Mouse (Mus musculus) liver (tissue): ENCODE measurements around the gene Hpd.

Experiments
- DNase-seq: peaks from one replicate; pipeline ENCODE4 v3.0.0-alpha.2; 2020; ENCODE audit warnings: mixed read lengths

The Hpd gene

DNA sequence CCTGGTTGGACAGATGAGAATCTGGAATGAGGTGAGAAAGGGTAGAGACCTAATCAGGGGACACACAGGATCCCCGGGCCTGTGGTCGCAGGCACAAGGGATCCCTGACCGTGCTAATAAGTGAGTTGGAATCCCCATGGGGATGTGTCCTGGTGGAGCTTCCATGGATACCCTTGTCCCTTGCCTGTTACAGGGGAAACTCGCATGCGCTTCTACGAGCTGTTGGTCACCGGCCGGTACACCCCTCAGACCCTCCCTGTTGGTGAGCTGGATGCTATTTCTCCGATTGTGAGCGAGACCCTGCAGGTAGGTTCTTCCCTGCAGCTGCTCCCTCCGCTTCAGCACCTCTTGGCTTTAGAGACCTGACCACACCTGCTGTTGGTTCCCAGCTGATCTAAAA is 36.2 kb downstream of the Hpd start:
- DNase-seq, result no peak

DNA sequence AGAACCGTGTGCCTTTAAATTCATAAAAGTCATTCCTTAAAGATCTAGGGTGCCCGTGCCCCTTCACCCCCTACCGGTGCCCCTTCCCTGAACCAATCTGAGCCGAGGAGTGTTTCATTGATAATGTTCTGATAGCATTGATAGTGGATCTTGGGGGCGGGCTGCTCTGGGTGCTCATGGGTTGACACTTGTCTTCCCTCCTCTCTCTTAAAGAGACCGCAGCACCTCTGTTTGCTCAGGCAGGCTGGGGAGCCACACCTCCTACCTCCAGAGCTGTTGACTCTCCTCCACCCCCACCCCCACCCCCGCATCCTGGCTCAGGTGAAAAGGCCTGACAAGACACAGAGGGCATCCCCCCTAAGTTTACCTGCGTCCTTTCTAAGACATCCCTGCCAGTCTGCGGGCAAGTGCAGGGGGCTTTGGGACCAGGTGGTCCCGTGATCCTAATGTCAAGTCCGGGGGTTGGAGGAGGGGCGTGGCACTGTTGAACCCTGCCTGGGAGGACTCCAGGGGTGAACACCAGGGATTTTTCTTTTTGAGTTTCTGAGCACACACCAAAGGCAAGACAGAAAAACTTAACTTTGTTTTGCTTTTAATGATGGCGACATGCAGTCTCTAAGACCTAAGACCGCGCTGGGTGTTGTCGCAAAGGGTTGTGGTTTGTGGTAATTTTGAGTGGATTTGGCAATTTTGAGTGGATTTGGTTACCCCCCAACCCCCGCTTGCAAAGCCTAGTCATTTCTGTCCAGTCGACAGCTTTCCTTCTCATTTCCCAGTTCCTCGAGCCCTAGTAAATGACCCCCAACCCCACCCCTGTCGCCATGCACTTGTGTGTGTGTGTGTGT is 37.6 kb downstream of the Hpd start:
- DNase-seq, result peak; percentile 55

DNA sequence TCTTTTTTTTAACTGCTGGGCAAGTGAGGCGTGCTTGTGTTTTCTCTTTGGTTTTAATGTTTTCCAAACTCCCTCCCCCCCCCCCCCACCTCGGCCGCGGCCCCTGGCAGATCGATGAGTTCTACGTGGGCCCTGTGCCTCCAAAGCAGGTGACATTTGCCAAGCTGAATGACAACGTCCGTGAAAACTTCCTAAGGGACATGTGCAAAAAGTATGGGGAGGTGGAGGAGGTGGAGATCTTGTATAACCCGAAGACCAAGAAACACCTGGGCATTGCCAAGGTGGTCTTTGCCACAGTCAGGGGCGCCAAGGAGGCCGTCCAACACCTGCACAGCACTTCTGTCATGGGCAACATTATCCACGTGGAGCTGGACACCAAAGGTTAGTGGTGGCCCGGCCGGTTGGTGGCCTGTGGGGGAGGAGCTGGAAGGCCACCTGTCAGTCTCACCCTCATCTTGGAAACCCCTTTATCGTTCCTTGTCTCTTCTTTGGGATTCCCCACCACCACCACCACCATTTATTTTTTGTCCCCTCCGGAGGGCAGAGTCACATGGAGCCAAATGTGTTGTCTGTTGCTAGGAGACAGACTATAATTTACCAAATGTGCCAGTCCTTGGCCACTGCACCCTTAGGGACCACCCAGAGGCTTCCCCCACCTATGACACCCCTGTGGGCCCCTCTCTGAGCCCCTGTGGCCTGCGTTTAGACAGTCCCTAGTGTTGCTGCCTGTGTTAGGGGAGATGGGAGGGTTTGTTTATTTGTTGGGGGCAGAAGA is 38.4 kb downstream of the Hpd start:
- no peak for DNase-seq

DNA sequence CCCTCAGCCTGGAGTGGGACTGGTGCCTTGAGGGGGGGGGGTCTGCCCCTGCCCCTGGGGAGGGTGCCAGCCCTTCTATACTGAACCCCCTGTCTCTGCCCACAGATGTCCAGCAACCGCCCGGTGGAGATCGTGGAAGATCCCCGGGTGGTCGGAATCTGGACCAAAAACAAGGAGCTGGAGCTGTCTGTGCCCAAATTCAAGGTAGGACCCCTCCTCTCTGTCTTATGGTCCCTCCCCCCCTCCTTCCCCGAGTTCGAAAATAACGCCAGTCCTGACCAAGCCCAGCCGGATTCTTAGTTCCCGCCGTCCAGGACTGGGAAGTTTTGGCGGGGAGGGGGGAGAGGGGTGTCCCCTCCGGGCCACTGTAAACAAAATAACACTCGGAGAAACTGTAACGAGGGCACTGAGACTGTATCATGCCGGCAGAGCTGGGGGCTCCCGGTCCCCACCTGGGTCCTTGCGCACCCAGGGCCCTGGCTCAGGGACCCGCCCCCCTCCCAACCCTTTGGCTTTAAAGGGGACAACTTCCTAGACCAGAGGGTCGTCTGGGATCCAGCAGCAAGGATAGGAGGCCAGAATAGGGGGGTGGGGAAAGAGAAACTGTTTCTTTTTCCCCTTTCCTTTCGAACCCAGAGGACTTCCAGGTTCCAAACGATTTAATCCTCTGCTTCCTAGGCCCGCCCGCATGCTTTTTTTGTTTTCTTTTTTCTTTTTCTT is 39.1 kb downstream of the Hpd start:
- DNase-seq, result no peak

DNA sequence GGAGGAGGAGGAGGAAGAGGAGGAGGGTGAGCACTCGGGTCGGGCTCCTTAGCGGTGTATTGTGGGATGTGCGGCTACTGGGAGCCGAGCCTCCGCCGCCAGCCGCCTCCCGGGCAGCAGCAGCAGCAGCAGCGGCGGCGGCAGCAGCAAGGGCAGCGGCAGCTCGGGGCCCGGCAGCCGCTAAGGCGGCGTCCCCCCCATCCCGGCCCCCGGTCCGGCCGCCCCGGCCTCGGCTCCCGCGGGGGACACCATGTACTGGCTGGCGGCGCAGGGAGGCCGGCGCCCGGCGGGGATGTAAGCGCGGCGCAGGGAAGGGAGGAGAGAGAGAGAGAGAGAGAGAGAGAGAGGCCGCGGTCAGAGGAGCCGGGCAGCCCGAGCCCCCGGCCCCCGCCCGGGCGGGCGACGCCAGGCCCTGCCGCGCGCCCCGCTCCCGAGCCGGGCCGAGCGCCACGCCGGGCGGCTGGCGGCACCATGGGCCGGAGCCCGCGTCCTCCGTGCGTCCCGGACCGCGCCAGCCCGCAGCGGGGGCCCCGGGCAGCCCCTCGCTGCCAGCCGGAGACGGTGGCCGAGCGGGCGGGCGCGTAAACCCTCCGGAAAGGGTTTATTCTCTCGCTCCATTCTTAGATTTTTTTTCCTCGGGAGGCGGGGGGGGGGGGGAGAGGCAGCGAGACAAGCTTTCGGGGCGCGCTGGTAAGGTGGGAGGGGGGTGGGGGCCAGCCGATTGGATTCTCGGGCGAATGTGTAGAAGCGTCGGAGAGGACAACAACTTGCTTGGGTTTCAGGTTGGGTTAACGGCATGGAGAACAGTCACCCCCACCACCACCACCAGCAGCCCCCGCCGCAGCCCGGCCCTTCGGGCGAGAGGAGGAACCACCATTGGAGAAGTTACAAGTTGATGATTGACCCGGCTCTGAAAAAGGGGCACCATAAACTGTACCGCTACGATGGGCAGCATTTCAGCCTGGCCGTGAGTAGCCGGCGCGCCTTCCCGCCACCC is 40.1 kb downstream of the Hpd start, which contains the start of gene Setd1b:
Setd1b (plus strand) TSS at position 33 of the 997 bp plus-strand sequence.
- peak; percentile 82 for DNase-seq

DNA sequence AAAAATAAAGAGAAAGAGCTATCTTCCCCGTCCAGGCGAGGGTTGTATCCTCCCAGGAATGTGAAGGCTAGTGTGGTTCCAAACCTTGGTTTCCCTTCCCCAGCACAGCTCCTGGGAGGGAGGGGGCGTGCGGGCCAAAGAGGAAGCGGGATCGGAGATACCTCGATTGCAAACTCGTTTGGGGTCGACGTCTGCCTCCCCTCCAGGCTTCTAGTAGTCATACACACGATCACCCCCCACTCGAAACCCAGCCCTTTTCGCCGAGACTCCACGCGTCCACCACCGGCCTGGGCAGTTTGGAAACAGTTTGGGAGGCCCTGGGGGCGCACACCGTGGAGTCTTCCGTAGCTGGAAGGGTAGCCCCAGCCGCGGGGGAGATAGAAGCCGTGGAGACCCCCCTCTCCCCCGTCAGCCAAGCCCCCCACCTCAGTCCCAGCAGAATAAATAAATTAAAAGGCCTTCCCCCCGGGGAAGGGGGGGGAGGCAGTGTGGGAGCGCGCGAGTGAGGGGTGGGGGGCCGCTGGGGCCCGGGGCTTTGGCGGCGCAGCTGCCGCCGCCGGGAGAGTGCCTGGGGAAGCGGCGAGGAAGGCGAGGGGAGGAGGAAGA is 40.9 kb downstream of the Hpd start:
- peak; percentile 66 for DNase-seq

DNA sequence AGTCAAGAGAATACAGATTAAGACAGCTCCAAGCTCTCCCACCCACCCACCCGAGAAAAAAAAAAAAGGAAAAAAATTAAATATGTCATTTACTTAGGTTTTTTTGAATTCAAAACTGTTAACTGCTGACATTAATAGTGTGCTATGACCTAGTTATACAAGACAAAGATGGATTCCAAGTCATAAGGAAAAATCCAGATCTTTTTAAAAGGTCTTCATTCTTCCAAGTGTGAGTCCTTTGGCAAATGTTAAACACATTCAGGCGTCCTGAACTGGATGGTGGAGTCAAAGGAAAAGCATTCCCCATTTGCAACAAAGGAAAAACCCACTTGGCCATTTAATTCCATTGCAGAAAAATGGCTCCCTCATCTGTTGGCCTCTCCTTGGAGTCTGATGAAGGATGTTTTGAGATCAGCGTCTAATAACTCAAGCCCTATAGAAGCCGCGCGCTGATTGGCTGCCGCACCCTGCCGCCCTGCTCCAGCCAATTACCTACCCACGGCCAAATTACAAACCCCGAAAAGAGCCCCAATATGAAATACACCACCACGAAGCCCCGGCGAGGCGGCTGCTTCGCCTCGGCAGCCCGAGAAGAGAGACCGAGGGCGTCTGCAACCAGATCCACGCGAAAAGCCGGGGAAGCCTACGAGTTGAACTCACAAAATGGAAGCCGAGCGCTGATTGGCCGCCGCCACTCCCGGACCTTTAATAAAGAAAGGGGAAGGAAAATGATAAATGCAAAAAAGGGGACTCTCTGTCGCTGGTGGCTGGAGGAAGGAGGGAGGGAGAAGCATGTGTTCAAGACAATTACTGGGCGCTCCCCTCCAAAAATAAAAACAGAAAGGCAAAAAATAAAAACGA is 41.6 kb downstream of the Hpd start:
- DNase-seq, result peak; percentile 93

DNA sequence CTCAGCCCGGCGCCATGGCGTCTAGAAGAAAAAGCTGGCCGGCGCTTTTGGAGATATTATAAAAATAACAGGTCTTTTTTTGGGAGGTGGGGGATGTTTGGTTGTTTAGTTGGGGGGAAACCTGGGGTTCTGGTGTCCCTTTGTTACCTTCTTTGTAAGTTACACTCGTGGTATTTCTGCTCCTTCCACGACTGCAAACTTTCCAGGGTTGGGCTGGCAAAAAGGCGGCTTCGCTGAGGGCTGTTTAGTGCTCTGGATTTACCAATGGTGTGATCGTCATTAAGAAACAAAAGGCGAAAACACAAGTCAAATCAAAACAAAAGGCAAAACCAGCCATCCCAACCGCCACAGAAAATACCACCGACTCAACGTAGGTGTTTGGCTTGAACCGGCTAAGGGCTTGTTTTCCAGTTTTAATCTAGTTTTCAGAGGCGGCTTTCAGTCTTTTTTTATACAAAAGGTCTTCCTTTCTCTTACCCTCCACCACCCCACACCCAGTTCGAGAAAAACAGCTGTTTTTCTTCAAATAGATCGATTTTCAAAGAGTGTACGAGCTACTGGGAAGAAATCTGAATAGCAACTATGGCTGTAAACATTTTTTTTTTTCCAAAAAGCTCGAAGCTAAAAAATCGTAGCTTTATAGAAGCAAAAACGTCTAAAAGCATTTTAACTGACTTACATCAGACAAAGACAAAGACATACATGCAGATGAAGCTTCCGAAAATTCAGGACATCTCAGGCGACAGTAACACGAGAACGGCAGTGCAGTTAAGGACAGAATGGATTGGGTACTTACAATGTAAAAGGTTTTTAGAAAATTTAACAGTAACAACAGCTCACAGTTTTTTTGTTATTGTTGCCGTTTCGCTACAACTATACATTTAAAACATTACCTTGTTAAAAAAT is 42.6 kb downstream of the Hpd start:
- peak; percentile 51 for DNase-seq

DNA sequence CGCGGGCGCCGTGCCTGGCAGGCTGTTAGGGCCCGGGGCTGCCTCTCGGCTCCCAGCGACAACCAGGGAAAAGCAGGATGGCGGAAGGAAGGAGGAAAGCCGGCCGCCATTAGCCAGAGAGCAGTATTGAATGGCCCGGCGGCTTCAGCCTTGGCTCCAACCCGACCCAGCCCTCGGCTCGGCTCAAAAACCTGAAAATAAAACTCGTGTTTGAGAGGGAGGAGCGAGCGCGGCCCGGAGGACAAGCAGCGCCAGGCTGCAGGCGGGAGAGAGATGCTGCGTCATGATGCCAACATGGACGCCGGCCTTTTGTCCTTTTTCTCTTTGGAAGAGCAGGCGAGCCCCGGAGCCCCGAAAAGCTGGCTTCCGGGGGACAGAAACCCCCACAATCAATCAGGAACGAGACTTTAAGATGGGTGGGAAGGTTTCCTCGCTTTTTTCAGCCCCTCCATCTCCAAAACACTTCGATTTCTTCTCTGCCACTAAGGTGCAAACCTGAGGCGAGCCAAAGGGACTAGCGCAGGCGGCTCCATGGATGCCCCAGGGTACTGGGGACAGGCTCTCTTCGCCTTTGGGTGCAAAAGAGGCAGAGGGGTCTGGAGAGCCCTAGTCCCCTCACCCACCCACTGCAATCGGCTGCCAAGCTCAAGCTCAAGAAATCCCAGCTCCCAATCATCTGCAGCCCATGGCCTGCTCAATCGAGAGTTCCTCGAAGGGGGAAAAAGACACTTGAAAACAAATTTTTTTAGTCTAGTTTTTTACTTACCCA is 43.4 kb downstream of the Hpd start:
- peak; percentile 91 for DNase-seq

DNA sequence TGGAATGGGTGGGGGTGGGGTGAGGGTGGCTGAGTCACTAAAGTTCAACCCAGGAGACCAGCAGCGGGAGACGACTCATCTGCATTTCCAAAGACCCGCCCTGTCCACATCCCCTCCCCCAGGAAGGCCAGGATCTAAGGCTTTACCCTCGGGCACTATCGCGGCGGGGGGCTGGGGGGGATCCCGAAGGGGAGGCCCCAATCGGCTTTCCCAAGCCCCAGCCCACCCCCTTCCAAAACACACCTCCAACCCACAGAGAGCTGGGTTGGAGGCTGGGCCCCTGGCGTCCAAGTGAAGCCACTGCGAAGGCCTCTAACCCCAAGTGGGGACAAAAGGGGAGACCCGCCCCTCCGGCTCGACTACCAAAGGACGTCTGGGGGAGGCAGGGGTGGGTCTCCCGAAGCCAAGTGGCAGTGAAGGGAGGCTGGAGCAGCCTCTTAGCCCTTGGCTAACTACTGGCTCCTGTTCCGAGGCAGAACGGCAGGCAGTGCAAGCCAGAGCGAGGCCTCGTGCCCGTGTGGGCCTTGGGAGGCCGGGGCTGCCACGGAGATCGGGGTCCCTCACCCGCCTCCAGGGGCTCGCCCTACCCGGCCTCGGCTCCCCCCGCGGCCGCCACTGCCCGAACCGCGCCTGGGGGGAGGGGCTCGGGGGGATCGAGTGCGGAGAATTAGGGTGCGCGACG is 44.2 kb downstream of the Hpd start:
- peak; percentile 89 for DNase-seq

DNA sequence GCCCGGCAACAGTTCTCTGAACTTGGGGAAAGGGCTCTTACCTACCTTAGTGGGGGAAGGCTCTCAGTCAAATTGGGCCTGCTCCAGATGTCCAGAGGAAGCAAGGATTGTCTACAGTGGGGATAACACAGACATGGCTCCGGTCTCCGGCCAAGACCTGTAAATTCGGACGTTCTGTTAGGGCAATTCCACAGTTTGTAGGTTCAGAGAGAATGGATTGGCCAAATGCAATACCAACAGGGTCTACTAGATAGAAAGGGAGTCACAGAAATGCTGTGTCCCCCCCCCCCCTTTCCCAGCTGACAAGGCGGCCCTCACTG is 44.7 kb downstream of the Hpd start:
- DNase-seq, result no peak

DNA sequence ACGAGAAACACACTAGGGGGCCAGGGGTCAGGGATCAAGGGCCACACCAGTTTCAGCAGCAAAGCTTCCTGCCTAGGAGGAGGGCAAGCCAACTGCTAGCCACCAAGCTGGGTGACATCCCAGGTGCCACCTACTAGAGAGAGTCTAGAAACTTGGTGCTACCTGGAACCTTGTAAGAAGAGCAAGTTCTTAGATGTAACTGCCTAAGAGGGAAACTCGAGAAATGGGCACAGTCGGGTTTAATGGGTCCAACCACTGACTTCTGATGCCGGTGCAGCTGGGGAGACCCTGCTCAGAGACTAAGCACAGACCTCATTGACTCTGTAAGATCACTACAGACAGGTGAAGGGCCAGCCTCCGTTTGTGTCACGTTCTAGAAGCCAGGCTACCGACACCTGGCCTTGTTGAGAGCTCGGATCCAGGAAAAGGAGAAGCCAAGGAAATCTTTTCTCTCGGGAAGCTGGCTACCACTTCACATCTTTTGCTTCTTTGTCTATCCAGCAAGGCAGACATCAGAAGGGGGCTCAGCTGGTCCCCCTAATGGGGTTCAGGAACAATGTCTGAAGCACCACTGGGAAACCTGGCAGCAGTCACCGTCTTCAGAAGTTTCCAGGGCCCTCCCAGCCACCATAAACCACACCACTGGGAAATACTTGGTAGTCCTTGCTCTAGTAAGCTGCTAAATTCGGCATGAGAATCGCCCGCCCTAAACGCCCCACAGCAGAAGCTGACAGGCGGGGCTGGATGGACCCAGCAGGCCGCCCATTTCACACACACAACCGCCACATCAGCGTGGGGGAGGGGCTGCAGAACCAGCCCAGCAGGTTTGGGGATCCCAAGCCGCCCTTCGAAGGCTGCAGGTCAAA is 45.2 kb downstream of the Hpd start:
- DNase-seq, result peak; percentile 94

DNA sequence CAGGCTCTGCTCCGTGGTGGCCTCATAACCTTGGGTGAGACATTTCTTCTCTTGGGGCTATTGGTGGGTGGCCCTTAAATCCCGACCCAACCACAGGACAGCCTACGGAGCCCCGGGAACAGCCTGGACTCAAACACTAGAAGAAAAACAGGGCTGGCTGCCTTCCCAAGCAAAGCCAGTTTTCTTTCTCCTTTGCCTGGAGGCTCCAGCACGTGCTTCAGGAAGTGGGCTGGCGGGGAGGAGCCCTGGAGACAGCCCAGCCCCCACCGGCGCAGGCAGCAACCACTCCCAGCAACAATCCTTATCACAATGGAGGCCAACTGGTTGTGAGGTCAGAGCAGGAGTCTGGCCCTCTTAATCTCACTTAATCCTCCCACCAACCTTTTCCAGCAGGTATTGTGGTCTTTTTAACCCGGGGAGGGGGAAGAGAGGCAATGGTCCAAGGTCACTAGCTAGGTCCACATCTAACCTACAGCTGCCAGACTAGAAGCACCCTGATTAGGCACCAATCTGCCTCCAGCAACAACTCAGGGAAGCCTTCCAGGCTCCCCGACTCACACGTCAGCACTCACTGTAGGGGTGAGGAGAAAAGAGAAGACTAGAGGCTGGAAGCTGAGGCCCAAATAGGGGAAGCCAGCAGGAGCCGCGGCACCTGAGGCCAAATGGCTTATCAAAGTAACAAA is 46.0 kb downstream of the Hpd start:
- peak; percentile 94 for DNase-seq

DNA sequence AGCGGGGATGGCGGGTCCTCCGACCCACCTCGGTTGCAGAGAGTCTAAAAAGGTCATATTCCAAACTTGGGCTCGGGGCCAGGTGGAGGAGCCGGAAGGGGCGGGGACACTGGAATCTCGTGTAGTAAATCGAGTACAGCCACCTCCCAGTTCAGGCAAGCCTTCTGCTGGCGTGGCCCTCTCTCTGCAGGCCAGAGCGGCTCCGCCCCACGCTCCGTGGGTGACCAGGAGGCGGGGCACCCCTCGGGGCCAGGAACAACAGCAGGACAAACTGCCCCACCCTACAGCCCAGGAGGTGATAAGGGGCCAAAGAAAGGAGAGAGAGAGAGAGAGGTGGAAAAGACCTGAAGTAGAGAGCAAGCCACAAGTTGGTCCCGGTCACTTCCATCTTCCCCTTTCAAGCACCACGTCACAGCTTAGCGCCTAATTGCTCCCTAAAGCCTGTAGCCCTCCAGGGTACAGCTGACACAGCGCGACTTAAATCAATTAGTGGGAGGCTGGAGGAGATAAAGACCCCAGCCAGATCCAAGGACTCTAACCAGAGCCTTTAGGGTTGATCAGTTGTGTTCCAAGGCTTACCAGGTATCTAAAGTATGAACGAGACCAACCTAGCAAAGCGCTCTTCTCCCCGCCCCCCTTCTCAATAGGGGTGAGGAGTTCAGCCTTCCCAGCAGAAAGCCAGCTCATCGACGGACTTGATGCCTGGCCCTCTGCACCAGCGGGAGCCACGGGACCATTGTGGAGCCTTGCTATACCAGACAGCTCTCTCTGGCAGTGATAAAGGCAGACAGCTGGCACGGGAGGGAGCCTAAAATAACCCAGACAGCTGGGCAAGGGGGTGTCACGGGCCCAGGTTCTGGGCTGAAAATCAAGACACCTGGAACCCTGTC is 46.8 kb downstream of the Hpd start:
- DNase-seq, result peak; percentile 93

DNA sequence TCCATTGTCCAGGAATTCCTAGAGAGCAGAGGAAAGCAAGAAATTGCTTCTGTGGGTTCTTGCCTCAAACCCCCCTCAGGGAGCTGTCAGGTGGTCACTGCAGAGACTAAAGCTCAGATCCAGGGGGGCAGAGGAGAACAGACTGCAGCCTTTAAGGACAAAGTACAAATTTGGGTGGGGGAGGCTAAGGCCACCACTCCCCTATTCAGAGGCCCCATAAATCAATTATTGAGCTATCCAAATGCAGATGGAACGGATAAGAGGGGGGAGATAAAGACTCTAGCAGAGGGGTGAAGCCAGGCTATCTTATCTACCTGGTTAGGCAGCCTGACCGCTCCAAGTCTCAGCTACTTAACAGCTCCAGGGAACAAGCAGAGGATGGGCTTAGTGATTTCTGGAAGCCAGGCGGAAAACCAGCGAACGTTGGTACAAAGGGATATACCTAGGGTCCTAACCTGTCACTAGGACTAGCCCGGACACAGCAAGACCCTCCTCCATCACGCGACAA is 47.6 kb downstream of the Hpd start:
- no peak for DNase-seq
